Mouse (Mus musculus) ES-Bruce4 (cell line): ENCODE data around the gene Dppa2.

Experiments used
- CTCF ChIP-seq: IDR thresholded peaks from one replicate; pipeline ENCODE4 v1.8.1; 2011; ENCODE audit warnings: low read depth, low read length
- EP300 ChIP-seq: IDR thresholded peaks from 2 replicates; pipeline ENCODE4 v1.6.1; 2011; ENCODE audit warnings: low read depth, low read length; ENCODE audit not compliant: insufficient read depth

GRCm38 (mm10) chr16:48280883-48281282 is 22.8 kb upstream of the Dppa2 start:
- no peak for TF ChIP-seq CTCF
- no peak for TF ChIP-seq EP300
